Mouse (Mus musculus) liver, embryonic 18 days (tissue): Measurements from ENCODE around the gene Gm13762. TPM values are rescaled to one million over a fixed set of nuclear protein-coding genes. Genes with fewer than 3 reads are reported as not detected.

ENCODE experiments used
- polyA plus RNA-seq: library from polyadenylated mRNA; depleted of rRNA; stranded (reverse); fragments of >200 nt; gene quantifications from 2 replicates; pipeline ENCODE4 v1.2.3, GENCODE M21; 2012; rRNA removed

Gene Gm13762
- not detected in 2 replicates for polyA plus RNA-seq

DNA sequence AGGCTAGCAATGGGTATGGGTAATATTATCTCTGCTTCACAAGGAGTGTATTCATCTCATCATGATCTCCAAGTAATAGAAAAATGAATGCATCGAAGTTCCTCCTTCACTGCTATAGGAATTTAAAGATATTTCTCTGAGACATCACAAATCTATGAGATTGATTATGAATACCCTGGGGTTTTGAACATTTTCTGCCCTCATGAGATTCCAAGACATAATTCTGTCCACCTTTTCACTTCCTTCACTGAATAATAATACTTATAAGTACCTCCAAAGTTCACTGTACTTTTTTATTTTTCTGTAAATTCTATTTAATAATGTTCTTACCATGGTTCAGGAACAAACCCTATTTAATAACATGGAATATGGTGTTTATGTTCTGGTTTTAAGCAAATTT is at the start of gene Gm13762:
Gm13762 (minus strand) TSS at position 101 of the 400 bp plus-strand sequence.

DNA sequence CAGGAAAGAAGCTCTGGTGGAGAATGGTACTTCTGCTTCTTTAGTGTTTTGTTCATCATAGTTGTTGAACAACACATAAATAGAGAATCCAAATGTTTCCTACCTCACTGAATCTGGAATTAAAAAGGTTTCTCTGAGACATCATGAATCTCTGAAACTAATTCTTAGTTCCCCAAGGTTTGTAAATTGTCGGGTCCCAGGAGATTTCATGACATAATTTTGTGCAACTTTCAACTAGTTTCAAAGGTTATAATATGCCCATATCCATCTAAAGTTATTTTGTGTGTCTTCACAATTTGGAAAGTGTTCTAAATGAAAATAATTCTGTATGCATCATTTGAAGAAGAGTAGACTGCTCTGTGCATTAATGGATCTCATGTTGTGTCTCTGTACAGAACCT is 38.2 kb upstream of the Gm13762 start, which contains the start of gene Olfr1216:
Olfr1216 (minus strand) TSS at position 101 of the 400 bp plus-strand sequence.

DNA sequence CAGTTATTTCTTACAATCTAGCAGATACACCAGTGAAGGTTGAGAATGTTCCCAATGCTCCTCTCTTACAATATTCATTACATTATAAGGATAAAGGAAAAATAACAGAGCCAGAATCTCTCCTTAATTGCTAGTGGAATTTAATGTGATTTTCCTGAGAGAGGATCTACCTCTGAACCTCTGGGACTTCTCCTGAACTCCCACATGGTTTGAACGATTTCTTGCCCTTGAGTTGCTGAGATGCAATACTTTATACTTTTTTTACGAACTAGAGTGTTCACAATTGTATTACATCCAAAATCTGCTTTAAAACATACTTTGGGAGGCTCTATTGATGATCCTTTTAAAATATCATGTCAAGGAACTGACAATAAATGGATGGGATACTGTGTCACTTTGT is 26.8 kb upstream of the Gm13762 start, which contains the start of gene Olfr1215:
Olfr1215 (minus strand) TSS at position 101 of the 400 bp plus-strand sequence.

DNA sequence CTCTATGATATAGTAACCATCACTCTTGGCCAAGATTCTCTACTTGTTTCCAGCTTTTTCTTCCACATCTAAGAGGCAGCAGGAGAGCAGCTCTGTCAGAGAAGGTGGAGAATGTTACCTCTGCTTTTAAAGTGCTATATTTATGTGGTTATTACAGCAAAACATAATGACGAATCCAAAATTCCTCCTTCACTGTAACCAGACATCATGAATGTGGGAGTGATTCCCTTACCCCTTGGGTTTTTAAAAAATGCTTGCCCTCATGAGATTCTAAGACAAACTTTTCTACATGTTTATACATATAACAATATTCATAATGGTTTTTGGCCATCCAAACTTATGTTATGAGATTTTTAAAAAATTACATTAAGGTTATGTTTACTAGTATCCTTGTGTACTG is 12.5 kb upstream of the Gm13762 start, which contains the start of gene Olfr1214:
Olfr1214 (minus strand) TSS at position 101 of the 400 bp plus-strand sequence.

DNA sequence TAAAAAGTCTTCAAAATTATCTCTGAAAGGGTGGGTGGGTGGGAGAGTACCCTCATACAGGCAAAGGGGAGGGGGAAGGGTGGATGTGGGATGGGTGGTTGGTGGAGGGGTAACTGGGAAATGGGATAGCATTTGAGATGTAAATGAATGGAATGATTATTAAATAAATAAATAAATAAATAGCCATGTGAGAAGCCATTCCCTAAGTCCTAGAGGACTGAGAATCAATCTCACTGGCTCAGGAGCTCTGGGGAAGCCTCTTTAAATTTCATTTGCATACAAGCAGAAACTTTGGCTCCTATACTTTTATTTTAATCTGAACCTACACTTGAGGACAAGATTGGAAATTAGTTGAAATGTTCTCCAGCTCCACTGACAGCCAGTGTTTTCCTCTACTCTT is 26.4 kb downstream of the Gm13762 start, which contains the start of gene Olfr1212:
Olfr1212 (plus strand) TSS at position 301 of the 400 bp plus-strand sequence.

DNA sequence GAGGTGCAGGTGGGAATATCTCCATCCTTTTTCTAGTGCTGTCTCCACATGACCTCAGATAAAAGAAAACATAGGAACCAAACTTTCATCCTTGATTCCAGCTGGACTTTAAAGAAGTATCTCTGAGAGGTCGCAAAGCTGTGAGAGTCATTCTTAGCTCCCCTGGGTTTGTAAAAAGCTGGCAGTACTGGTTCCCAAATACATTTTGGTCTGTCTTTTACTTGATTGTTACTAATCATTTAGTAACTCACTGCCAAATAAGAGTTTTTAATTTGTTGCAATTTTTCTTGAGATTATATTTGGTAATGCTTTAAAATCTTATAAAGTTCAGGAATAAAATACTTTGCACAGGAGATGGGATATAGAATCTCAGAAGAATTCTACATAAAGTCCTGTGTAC is 42.1 kb downstream of the Gm13762 start, which contains the start of gene Olfr1211:
Olfr1211 (minus strand) TSS at position 101 of the 400 bp plus-strand sequence.

Other genes starting within 250 kb of the Gm13762 start
- not detected in 2 replicates for gene Olfr1197, start 247.9 kb downstream of the Gm13762 start, polyA plus RNA-seq
- not detected in 2 replicates for gene Olfr1198, start 228.9 kb downstream of the Gm13762 start, polyA plus RNA-seq
- not detected in 2 replicates for gene Olfr1199, start 219.8 kb downstream of the Gm13762 start, polyA plus RNA-seq
- not detected in 2 replicates for gene Olfr1200, start 209.8 kb downstream of the Gm13762 start, polyA plus RNA-seq
- gene Olfr1201, start 187.2 kb downstream of the Gm13762 start, polyA plus RNA-seq, result not detected in 2 replicates
- not detected in 2 replicates for gene Olfr1202, start 165.8 kb downstream of the Gm13762 start, polyA plus RNA-seq
- not detected in 2 replicates for gene Olfr1205, start 150.5 kb downstream of the Gm13762 start, polyA plus RNA-seq
- not detected in 2 replicates for gene Olfr1204, start 131.0 kb downstream of the Gm13762 start, polyA plus RNA-seq
- gene Olfr1206, start 117.0 kb downstream of the Gm13762 start, polyA plus RNA-seq, result not detected in 2 replicates
- gene Olfr1208, start 78.0 kb downstream of the Gm13762 start, polyA plus RNA-seq, result not detected in 2 replicates
- not detected in 2 replicates for gene Olfr1209, start 65.1 kb downstream of the Gm13762 start, polyA plus RNA-seq
- not detected in 2 replicates for gene Olfr1211, start 42.2 kb downstream of the Gm13762 start, polyA plus RNA-seq
- gene Olfr1212, start 26.3 kb downstream of the Gm13762 start, polyA plus RNA-seq, result not detected in 2 replicates
- not detected in 2 replicates for gene Olfr1214, start 12.4 kb upstream of the Gm13762 start, polyA plus RNA-seq
- gene Olfr1215, start 26.7 kb upstream of the Gm13762 start, polyA plus RNA-seq, result not detected in 2 replicates
- not detected in 2 replicates for gene Olfr1216, start 38.1 kb upstream of the Gm13762 start, polyA plus RNA-seq
- gene Olfr1217, start 51.8 kb upstream of the Gm13762 start, polyA plus RNA-seq, result not detected in 2 replicates
- gene Olfr1218, start 80.9 kb upstream of the Gm13762 start, polyA plus RNA-seq, result not detected in 2 replicates
- not detected in 2 replicates for gene Olfr1219, start 103.2 kb upstream of the Gm13762 start, polyA plus RNA-seq
- not detected in 2 replicates for gene Olfr1220, start 126.6 kb upstream of the Gm13762 start, polyA plus RNA-seq
- not detected in 2 replicates for gene Olfr1221, start 137.0 kb upstream of the Gm13762 start, polyA plus RNA-seq
- not detected in 2 replicates for gene Olfr1222, start 152.8 kb upstream of the Gm13762 start, polyA plus RNA-seq
- gene Olfr1223, start 171.3 kb upstream of the Gm13762 start, polyA plus RNA-seq, result not detected in 2 replicates
- gene Olfr1224-ps1, start 183.8 kb upstream of the Gm13762 start, polyA plus RNA-seq, result not detected in 2 replicates
- not detected in 2 replicates for gene Olfr1225, start 194.4 kb upstream of the Gm13762 start, polyA plus RNA-seq
- not detected in 2 replicates for gene Olfr1226, start 219.8 kb upstream of the Gm13762 start, polyA plus RNA-seq